Mouse (Mus musculus) cortical plate, adult 2 months (tissue): ENCODE measurements around the gene Scgb2a2.

ENCODE experiments used
- CTCF ChIP-seq: fragments of 200-500 bp; IDR thresholded peaks from 2 replicates; pipeline ENCODE4 v1.5.1; 2011; ENCODE audit warnings: mild to moderate bottlenecking, control low read depth, low read length; ENCODE audit not compliant: insufficient read depth; ENCODE audit errors: extremely low read depth
- POLR2A ChIP-seq: fragments of 200-500 bp; IDR thresholded peaks from 2 replicates; pipeline ENCODE4 v1.6.1; 2011; ENCODE audit warnings: mild to moderate bottlenecking, low read length, control low read depth; ENCODE audit not compliant: insufficient read depth; ENCODE audit errors: extremely low read depth

- TF ChIP-seq CTCF (no peak), POLR2A (peak; percentile 91)
These were observed 51.9 kb downstream of the Scgb2a2 start, which contains the start of gene Incenp for GRCm38 (mm10) chr19:9899072-9899779.
